Mouse (Mus musculus) lung, embryonic 14.5 days (tissue): ENCODE measurements around the gene Gchfr. TPM values are rescaled to one million over a fixed set of nuclear protein-coding genes. Genes with fewer than 3 reads are reported as not detected.
A peak's percentile ranks its signal among the peaks of the same experiment; 100 is the strongest.

Experiments used
- ATAC-seq: fragments of 200-750 bp; cut with Nextera tagmentation; 2 replicates; pipeline ENCODE4 v1.8.0; 2017; ENCODE audit warnings: mild to moderate bottlenecking, moderate TSS enrichment, moderate library complexity; ENCODE audit not compliant: insufficient read depth
- DNase-seq: peaks from one replicate; pipeline ENCODE4 v3.0.0-alpha.2; 2015
- H3K27ac ChIP-seq: fragments of 300-500 bp; sonication (generic); 2 replicates; pipeline ENCODE4 v1.5.1; 2014; ENCODE audit warnings: low read depth, mild to moderate bottlenecking, moderate library complexity
- H3K27me3 ChIP-seq: fragments of 300-500 bp; sonication (generic); 2 replicates; pipeline ENCODE4 v1.6.1; 2014; ENCODE audit warnings: low read length, control low read depth; ENCODE audit not compliant: insufficient read depth
- H3K36me3 ChIP-seq: fragments of 300-500 bp; sonication (generic); 2 replicates; pipeline ENCODE4 v1.6.1; 2014; ENCODE audit warnings: control low read depth; ENCODE audit not compliant: insufficient read depth
- H3K4me1 ChIP-seq: fragments of 300-500 bp; sonication (generic); 2 replicates; pipeline ENCODE4 v1.6.1; 2014; ENCODE audit warnings: antibody characterized with exemption, control low read depth; ENCODE audit not compliant: insufficient read depth
- H3K4me2 ChIP-seq: fragments of 300-500 bp; sonication (generic); 2 replicates; pipeline ENCODE4 v1.6.1; 2014; ENCODE audit warnings: mild to moderate bottlenecking
- H3K4me3 ChIP-seq: fragments of 300-500 bp; sonication (generic); 2 replicates; pipeline ENCODE4 v1.5.1; 2014; ENCODE audit warnings: low read depth, low read length
- H3K9ac ChIP-seq: fragments of 300-500 bp; sonication (generic); 2 replicates; pipeline ENCODE4 v1.6.1; 2014
- H3K9me3 ChIP-seq: fragments of 300-500 bp; sonication (generic); 2 replicates; pipeline ENCODE4 v1.6.1; 2016; ENCODE audit warnings: low read depth, low read length, control low read depth
- CTCF ChIP-seq: IDR thresholded peaks from 2 replicates; pipeline ENCODE4 v1.5.1; 2016; ENCODE audit warnings: antibody characterized with exemption, low read depth
- WGBS: fragments of 180-500 bp; shearing (Covaris S2); extraction: QIAGEN DNeasy Blood & Tissue Kit; methylation state at CpG from one replicate; pipeline ENCODE4 v1.1.7; 2014; 5-methylcytosine and 5-hydroxymethylcytosine counted together
- polyA plus RNA-seq: library from polyadenylated mRNA; unstranded; fragments of >200 nt; fragmentation: Nextera tagmentation; extraction: Ambion mirVana; gene quantifications from 2 replicates; pipeline ENCODE4 v1.2.1, GENCODE M21; 2014

Gchfr gene
- 24.9 and 25.3 TPM in 2 replicates for polyA plus RNA-seq

GRCm38 (mm10) chr2:119166901-119167865, at the start of gene Gchfr:
TSS of gene Gchfr (plus strand) at chr2:119167773.
- Histone ChIP-seq H3K9ac (peak within 1 kb of the TSS; percentile 51), H3K9me3 (no peaks in the 10 kb centered on the region), H3K4me3 (peak within 1 kb of the TSS; percentile 49), H3K27me3 (peaks cover 5% of the 10 kb centered on the region), H3K36me3 (no peaks in the 10 kb centered on the region), H3K27ac (no peak within 1 kb of the TSS), H3K4me1 (0 out of 2 replicates have a peak, but pooled peaks cover 3% of the 10 kb centered on the region), H3K4me2 (peak within 1 kb of the TSS; percentile 94)
- DNase-seq (peak; percentile 84), ATAC-seq (peak; percentile 91)
- WGBS: under 1% methylated on average over 60 of the region's 60 CpGs
- 0 out of 2 replicates have a peak, but pooled peaks have one; percentile 8 for TF ChIP-seq CTCF

DNA sequence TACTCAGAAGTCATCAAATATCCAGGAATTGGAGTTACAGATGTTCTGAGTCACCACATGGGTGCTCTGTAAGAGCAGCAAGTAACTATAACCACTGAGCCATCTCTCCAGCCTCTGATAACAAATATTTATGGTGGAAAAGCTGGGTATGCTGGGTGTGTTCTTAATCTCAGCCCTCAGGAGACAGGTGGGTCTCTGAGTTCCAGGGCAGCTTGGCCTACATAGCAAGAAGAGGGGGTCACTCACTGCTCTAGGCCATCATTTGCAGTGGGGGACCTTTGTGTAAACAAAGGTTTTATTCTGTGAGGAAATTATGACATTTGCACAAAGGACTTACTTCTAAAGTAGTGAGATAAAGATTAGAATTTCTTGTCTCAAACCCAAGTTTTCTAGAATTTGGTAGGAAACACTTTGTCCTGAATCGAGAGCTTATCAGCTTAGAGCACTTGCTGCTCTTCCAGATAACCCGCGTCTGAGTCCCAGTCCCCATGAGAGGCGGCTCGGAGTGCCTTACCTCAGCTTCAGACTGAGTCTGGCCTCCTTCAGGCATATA, 31.2 kb upstream of the Gchfr start:
- Histone ChIP-seq H3K4me2 (no peak overlapping the region), H3K9ac (no peak overlapping the region), H3K4me3 (no peak overlapping the region), H3K9me3 (no peaks in the 10 kb centered on the region), H3K27ac (no peak overlapping the region), H3K27me3 (no peaks in the 10 kb centered on the region), H3K4me1 (no peaks in the 10 kb centered on the region), H3K36me3 (peaks cover 90% of the 10 kb centered on the region)
- no peak for TF ChIP-seq CTCF
- ATAC-seq (no peak), DNase-seq (no peak)
- WGBS: 70% methylated on average over 5 of the region's 5 CpGs

GRCm38 (mm10) chr2:119145199-119145598, 22.4 kb upstream of the Gchfr start:
- ATAC-seq (no peak), DNase-seq (peak; percentile 31)
- H3K4me1 ChIP-seq: no peaks in the 10 kb centered on the region
- no peak overlapping the region for H3K4me2 ChIP-seq
- no peak overlapping the region for H3K27ac ChIP-seq
- peak; percentile 44 for TF ChIP-seq CTCF
- peaks cover 82% of the 10 kb centered on the region for H3K36me3 ChIP-seq
- no peak overlapping the region for H3K9ac ChIP-seq
- no peaks in the 10 kb centered on the region for H3K27me3 ChIP-seq
- H3K4me3 ChIP-seq: no peak overlapping the region
- WGBS: 89% methylated on average over 2 of the region's 2 CpGs
- H3K9me3 ChIP-seq: no peaks in the 10 kb centered on the region

GRCm38 (mm10) chr2:119146435-119146834, 21.1 kb upstream of the Gchfr start:
- TF ChIP-seq CTCF: no peak
- ATAC-seq (no peak), DNase-seq (no peak)
- Histone ChIP-seq H3K9ac (no peak overlapping the region), H3K27me3 (no peaks in the 10 kb centered on the region), H3K4me2 (no peak overlapping the region), H3K4me3 (no peak overlapping the region), H3K4me1 (no peaks in the 10 kb centered on the region), H3K9me3 (no peaks in the 10 kb centered on the region), H3K36me3 (peaks cover 81% of the 10 kb centered on the region), H3K27ac (no peak overlapping the region)
- WGBS: 83% methylated on average over 6 of the region's 6 CpGs

GRCm38 (mm10) chr2:119147160-119147678, 20.4 kb upstream of the Gchfr start:
- DNase-seq: no peak
- Histone ChIP-seq H3K27ac (no peak overlapping the region), H3K4me2 (no peak overlapping the region), H3K27me3 (no peaks in the 10 kb centered on the region), H3K9ac (no peak overlapping the region), H3K4me1 (no peaks in the 10 kb centered on the region), H3K36me3 (peaks cover 81% of the 10 kb centered on the region), H3K4me3 (no peak overlapping the region), H3K9me3 (no peaks in the 10 kb centered on the region)
- no peak for ATAC-seq
- WGBS: 86% methylated on average over 22 of the region's 22 CpGs
- TF ChIP-seq CTCF: no peak

DNA sequence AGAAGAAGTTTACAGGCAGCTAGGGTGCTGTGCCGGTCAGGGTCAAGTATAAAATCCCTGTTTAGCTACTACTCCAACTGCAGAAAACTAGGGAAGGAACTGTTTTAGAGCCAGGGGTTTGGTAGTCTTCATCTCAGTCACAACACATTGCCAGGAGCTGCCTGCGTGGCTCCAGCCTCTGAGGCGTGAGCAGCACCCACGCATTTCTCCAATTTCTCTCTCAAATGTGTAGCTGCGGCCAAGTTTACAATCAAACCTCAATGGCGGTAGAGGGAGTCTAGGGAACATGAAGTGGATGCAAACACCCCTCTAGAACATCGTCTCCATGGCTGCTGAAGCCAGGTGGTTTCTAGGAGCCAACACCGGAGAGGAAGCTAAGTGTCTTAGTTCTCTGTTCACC, 19.8 kb upstream of the Gchfr start:
- WGBS: 91% methylated on average over 8 of the region's 8 CpGs
- Histone ChIP-seq H3K27ac (no peak overlapping the region), H3K4me1 (no peaks in the 10 kb centered on the region), H3K9me3 (no peaks in the 10 kb centered on the region), H3K4me2 (no peak overlapping the region), H3K36me3 (peaks cover 81% of the 10 kb centered on the region), H3K4me3 (no peak overlapping the region), H3K27me3 (no peaks in the 10 kb centered on the region), H3K9ac (no peak overlapping the region)
- TF ChIP-seq CTCF: no peak
- DNase-seq: no peak
- ATAC-seq: no peak

GRCm38 (mm10) chr2:119152255-119152654, 15.3 kb upstream of the Gchfr start:
- no peaks in the 10 kb centered on the region for H3K4me1 ChIP-seq
- H3K9ac ChIP-seq: no peak overlapping the region
- H3K27ac ChIP-seq: no peak overlapping the region
- no peak for DNase-seq
- TF ChIP-seq CTCF: no peak
- H3K4me3 ChIP-seq: no peak overlapping the region
- H3K27me3 ChIP-seq: no peaks in the 10 kb centered on the region
- peaks cover 61% of the 10 kb centered on the region for H3K36me3 ChIP-seq
- H3K9me3 ChIP-seq: no peaks in the 10 kb centered on the region
- WGBS: 64% methylated on average over 6 of the region's 6 CpGs
- H3K4me2 ChIP-seq: no peak overlapping the region
- no peak for ATAC-seq
